Mouse (Mus musculus): Measurements from ENCODE around the gene Myo10.

The Myo10 gene

DNA sequence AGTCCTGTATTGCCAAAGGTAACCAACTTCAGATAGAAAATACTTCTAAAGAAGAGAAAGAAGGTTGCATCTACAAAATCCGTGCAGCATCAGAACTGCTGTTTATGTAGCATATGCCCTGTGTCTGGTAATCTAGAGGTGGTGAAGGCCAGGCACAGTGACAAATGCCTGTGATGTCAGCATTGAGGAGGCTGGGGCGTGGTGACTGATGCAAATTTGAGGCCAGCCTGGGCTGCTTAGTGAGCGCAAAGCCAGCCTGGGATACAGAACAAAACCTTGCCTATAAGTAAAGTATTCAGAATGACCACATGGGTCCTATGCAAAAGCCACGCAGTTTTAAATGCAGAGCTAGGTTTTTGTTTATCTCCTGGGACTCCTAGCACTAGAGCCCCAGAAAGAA lies 106.2 kb downstream of the Myo10 start:
- DNase-seq: no peak

DNA sequence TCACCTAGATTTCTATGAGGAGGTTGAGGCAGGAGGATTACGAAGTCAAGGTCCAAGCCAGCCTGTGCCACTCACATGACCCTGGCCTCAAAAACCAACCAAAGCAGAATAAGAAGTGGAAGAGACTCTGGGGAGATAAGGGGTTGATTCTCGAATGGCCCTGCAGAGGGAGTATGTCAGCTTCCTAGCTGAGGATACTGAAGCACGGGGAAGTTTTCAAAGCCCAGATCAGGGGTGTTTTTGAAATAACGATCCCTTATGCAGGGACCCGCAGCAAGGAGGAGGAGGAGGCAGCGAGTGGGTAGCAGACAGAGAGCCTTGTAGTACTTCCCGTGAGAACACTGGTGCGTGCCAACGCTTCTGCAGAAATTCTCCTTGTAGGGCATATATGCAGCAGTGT lies 108.7 kb downstream of the Myo10 start:
- DNase-seq: no peak

GRCm38 (mm10) chr15:25732758-25733428 lies 110.6 kb downstream of the Myo10 start:
- peak; percentile 52 for DNase-seq

GRCm38 (mm10) chr15:25733739-25734430 lies 111.6 kb downstream of the Myo10 start:
- DNase-seq: no peak

DNA sequence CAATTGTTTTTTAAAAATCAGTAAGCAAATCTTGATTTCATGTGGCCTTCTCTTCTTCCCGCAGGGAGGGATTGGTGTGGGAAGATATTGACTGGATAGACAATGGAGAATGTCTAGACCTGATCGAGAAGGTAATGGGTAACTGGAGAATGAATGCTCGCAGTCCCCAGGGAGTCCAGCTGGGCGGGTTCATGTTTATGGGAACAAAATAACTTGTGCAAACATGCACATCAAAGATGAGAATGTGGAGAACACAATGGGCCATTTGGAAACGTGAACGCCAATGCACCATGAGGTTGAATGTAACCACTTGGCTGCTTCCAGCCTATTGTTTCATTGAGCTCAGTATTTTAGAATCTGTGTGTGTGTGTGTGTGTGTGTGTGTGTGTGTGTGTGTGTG lies 114.2 kb downstream of the Myo10 start:
- DNase-seq: no peak

DNA sequence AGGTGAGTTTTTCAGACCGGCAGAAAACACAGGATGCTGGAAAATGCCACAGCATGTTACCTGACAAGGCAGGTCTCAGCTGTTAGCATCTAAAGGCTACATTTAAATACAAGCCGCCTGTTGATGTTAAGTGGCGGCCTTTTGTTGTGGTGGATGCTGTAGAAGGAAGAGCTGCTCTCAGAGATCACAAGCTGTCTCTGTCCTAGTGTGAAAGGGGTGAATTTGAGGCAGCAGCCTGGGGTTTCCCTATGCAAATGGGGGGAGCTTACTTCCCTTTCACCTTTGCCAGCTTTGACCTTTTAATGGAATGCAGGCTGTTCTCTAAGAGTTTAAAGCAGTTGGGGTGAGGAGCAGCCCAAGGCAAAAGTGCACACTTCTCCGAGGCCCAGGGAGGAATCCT lies 117.9 kb downstream of the Myo10 start:
- no peak for DNase-seq

DNA sequence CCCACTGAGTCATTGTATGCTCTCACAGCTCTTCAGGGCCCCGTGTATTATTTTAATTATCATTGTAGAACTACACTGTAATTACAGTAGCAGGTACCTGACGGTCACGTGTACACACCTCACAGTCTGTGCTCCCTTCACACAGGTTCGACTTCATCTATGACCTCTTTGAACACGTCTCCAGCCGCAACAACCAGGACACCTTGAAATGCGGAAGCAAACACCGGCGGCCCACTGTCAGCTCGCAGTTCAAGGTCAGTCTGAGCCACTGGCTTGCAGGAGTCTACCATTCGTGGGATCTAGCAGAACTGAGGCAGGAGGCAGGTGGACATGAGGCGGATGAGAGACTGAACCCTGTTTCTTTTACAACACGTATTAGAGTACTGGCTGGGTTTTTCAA lies 119.9 kb downstream of the Myo10 start:
- DNase-seq: no peak

- no peak for DNase-seq
Measured at GRCm38 (mm10) chr15:25751510-25751909, 129.2 kb downstream of the Myo10 start.

GRCm38 (mm10) chr15:25752597-25752996 lies 130.3 kb downstream of the Myo10 start:
- no peak for DNase-seq

DNA sequence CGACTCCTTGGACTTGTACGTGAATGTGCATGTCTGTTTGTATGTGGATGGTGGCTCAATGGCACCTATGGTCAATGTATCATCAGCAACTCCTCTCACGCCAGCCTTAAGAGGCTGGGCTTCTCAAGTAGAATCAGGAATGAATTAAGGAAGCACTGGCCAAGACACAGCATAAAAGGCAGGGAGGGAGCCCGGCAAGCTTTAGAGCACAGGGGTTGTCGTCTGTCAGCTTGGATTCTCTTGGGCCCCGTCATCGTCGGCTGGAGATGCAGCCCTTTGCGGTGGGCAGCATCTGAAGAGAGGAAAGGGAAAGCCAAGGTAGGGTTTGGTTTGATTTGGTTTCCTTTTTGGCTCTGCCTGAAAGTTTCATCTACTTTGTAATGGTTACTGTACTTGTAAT lies 130.7 kb downstream of the Myo10 start:
- no peak for DNase-seq

DNA sequence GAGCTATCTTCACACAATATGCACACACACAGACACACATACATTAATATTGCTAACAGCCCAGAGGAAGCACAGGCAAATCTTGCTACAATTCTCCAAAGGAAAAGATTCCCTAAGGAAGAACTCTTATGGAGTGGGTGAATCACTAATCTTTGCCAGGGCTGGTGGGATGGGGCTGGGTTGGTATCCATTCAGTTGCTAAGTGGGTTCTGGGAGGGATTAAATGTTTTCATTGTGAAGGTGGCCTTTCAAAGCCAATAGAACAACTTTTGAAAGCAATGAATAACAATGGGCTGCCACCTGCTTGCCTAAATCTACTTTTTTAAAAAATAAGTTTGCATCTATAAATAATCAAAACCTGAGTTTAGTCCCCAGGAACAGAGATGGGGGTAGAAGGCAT lies 131.6 kb downstream of the Myo10 start:
- no peak for DNase-seq

- DNase-seq: no peak
Measured at GRCm38 (mm10) chr15:25754342-25754951, 132.1 kb downstream of the Myo10 start.

GRCm38 (mm10) chr15:25755536-25755935 lies 133.2 kb downstream of the Myo10 start:
- no peak for DNase-seq

DNA sequence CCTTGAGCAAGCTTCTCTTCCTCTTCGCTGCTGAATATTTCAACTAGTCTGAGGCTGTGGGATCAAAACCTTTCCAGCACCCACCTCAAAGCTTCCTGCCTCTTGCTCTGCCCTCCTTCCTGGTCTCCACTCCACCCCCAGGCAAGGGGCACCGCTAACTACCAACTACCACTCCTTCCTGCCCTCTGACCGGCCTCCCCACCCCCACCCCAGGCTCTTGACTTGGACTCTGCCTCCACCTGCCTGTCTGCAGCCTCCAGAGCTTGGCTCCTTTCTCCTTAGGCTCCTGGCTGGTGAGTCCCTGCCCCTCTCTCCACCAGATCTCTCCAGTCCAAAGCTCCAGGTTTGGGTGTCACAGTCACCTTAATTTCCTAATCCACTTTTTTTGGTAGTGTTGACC lies 133.7 kb downstream of the Myo10 start:
- no peak for DNase-seq

- DNase-seq: no peak
Measured at GRCm38 (mm10) chr15:25758037-25758436, 135.7 kb downstream of the Myo10 start.

GRCm38 (mm10) chr15:25758500-25759086 lies 136.3 kb downstream of the Myo10 start:
- DNase-seq: peak; percentile 74

DNA sequence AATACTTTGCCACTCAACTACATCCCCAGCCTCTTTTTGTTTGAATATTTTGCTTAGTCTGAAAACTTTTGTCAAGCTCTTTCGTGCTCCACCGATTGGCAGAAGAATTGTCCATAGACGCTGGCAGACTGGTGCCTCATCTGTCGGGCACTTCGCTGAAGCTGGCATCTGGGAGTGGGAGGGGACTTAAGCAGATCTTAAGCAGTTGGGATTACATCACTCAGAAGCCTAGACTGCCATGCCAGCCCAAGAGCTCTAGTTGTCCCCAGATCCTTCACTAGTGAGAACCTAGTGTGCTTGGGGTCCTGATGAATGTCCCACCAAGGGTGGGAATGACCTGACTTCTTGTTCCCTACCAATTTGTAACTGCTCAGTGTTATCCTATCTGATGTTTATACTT lies 138.0 kb downstream of the Myo10 start:
- DNase-seq: no peak

GRCm38 (mm10) chr15:25761049-25761448 lies 138.7 kb downstream of the Myo10 start:
- DNase-seq: no peak

GRCm38 (mm10) chr15:25761800-25762211 lies 139.5 kb downstream of the Myo10 start:
- no peak for DNase-seq

- no peak for DNase-seq
Measured at GRCm38 (mm10) chr15:25762306-25762705, 140.0 kb downstream of the Myo10 start.

GRCm38 (mm10) chr15:25763106-25763505 lies 140.8 kb downstream of the Myo10 start:
- no peak for DNase-seq

GRCm38 (mm10) chr15:25764653-25765352 lies 142.5 kb downstream of the Myo10 start:
- no peak for DNase-seq

DNA sequence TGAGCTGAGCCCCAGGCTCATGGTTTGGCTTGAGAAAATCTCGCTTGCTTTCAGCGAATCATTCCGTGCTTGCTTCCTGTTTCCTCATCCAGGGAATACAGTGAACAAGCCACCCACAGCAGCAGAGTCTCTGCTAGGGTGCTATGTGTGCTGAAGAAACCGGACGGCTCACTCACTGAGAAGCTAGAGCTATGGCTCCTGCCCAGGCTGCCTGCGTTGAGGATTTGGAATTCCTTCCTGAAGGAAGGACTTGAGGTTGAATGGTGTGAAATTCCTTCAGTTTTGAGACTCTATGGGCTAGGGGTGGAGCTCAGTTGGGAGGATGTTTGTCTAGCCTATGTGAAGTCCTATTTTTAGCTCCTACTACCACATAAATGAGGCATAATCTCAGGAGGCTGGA lies 145.5 kb downstream of the Myo10 start:
- DNase-seq: no peak
